Mouse (Mus musculus) E14TG2a.4 (cell line): ENCODE results near the gene Snrk.

Experiments used
- CTCF ChIP-seq: conservative IDR thresholded peaks from 2 replicates; pipeline ENCODE4 v1.5.1; 2014; ENCODE audit warnings: low read length
- POU5F1 ChIP-seq: IDR thresholded peaks from 2 replicates; pipeline ENCODE4 v1.6.1; 2014; ENCODE audit warnings: low read length, borderline replicate concordance

DNA sequence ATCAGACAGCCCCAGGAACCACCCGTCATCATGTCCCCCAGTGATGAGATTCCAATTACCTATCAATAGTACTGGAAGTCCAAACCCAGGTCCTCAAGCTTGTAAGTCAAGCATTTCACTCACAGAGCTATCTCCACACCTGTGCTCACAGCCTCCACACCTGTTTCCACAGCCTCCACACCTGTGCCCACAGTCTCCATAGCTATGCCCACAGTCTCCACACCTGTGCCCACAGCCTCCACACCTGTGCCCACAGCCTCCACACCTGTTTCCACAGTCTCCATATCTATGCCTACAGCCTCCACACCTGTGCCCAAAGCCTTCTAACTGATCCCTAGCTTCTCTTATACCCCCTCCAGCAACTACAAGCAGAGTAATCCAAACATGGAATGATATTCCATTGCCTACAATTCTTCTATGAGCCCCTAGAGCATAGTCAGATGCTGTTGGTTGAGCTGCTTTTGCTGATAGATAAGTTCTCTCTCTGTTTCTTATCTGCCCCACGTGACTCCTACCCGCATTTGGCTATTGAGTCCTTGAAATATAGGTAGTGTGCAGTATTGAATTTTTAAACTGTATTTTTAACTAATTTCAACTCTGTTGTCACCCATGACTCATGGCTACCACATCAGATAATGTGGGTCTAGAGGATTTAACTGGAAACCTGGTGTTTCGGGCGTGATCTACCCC, 20.1 kb upstream of the Snrk start:
- TF ChIP-seq POU5F1 = no peak
- TF ChIP-seq CTCF = no peak
